Comparison of ENCODE assay signal across 27 mouse cellular contexts in genomic region chr19:18743946-18744345, GRCm38 (mm10). TPM values are rescaled to one million over a fixed set of nuclear protein-coding genes. Genes with fewer than 3 reads are reported as not detected.
DNase-seq lines count a peak whose midpoint lies in the region; ATAC-seq and TF ChIP-seq lines count a peak whose summit lies in the region.
"Had no signal": no experiment of that assay in that cellular context is flagged by ENCODE, and none has a peak within 500 bp of the region (broad histone marks: within the 10 kb centered on the region; RNA-seq: fewer than 3 reads in every experiment).

No protein-coding gene starts in this region.

- H3K9ac ChIP-seq in lung, postnatal 0 days (replicated peaks; ENCODE audit: low read depth) = no peak overlapping the region
- H3K9ac ChIP-seq in forebrain, embryonic 14.5 days (ENCODE audit: low read length) = no peak overlapping the region
- H3K9ac ChIP-seq in forebrain, embryonic 16.5 days (replicated peaks; ENCODE audit: low read depth, low read length) = no peak overlapping the region
- H3K9ac ChIP-seq: forebrain, embryonic 15.5 days; heart, embryonic 15.5 days; intestine, embryonic 15.5 days; limb, embryonic 12.5 days; midbrain, embryonic 15.5 days; stomach, embryonic 15.5 days had no signal

- H3K4me1 ChIP-seq in lung, postnatal 0 days (ENCODE audit: insufficient read depth, low read depth, low read length) = no peaks in the 10 kb centered on the region
- no peaks in the 10 kb centered on the region for H3K4me1 ChIP-seq in forebrain, embryonic 14.5 days (ENCODE audit: control insufficient read depth, insufficient read depth, low read length)
- no peaks in the 10 kb centered on the region for H3K4me1 ChIP-seq in forebrain, embryonic 16.5 days (replicated peaks; ENCODE audit: control insufficient read depth, insufficient read depth, low read length)
- H3K4me1 ChIP-seq: forebrain, embryonic 15.5 days; heart, embryonic 15.5 days; intestine, embryonic 15.5 days; limb, embryonic 12.5 days; midbrain, embryonic 10.5 days; midbrain, embryonic 15.5 days; stomach, embryonic 15.5 days had no signal

- no peak overlapping the region for H3K27ac ChIP-seq in lung, postnatal 0 days (ENCODE audit: low read length)
- no peak overlapping the region for H3K27ac ChIP-seq in forebrain, embryonic 14.5 days (ENCODE audit: low read depth, low read length)
- no peak overlapping the region for H3K27ac ChIP-seq in forebrain, embryonic 16.5 days (ENCODE audit: low read length)
- H3K27ac ChIP-seq: forebrain, embryonic 15.5 days; gastrocnemius, adult 2 months; heart, embryonic 15.5 days; hindbrain, postnatal 0 days; intestine, embryonic 15.5 days; limb, embryonic 12.5 days; midbrain, embryonic 10.5 days; midbrain, embryonic 15.5 days; stomach, embryonic 15.5 days had no signal

- peak; percentile 55 for ATAC-seq in lung, postnatal 0 days
- ATAC-seq in forebrain, embryonic 14.5 days = no peak
- ATAC-seq in forebrain, embryonic 16.5 days = no peak
- ATAC-seq: forebrain, embryonic 15.5 days; hindbrain, postnatal 0 days; intestine, embryonic 15.5 days; midbrain, embryonic 15.5 days had no signal

- H3K36me3 ChIP-seq in lung, postnatal 0 days (ENCODE audit: insufficient read depth, low read length) = no peaks in the 10 kb centered on the region
- no peaks in the 10 kb centered on the region for H3K36me3 ChIP-seq in forebrain, embryonic 14.5 days (ENCODE audit: control insufficient read depth, insufficient read depth, low read length)
- H3K36me3 ChIP-seq in forebrain, embryonic 16.5 days (ENCODE audit: control insufficient read depth, insufficient read depth) = no peaks in the 10 kb centered on the region
- H3K36me3 ChIP-seq: forebrain, embryonic 15.5 days; heart, embryonic 15.5 days; intestine, embryonic 15.5 days; limb, embryonic 12.5 days; midbrain, embryonic 10.5 days; midbrain, embryonic 15.5 days; stomach, embryonic 15.5 days had no signal

- TF ChIP-seq EP300 in lung, postnatal 0 days (IDR thresholded peaks at IDR 0.05) = no peak

- TF ChIP-seq CTCF in lung, postnatal 0 days (IDR thresholded peaks at IDR 0.05) = no peak

- 45% methylated on average over 5 of the region's 5 CpGs for WGBS in lung, postnatal 0 days
- WGBS in forebrain, embryonic 14.5 days = 88% methylated on average over 5 of the region's 5 CpGs
- WGBS in forebrain, embryonic 16.5 days = 86% methylated on average over 5 of the region's 5 CpGs

- no peaks in the 10 kb centered on the region for H3K27me3 ChIP-seq in lung, postnatal 0 days (replicated peaks; ENCODE audit: insufficient read depth, low read length)
- no peaks in the 10 kb centered on the region for H3K27me3 ChIP-seq in forebrain, embryonic 14.5 days (replicated peaks; ENCODE audit: control insufficient read depth, insufficient read depth, low read length)
- no peaks in the 10 kb centered on the region for H3K27me3 ChIP-seq in forebrain, embryonic 16.5 days (replicated peaks; ENCODE audit: control insufficient read depth, insufficient read depth, low read length)
- H3K27me3 ChIP-seq: CH12.LX; forebrain, embryonic 15.5 days; heart, embryonic 15.5 days; intestine, embryonic 15.5 days; limb, embryonic 12.5 days; midbrain, embryonic 15.5 days; stomach, embryonic 15.5 days had no signal

- no peaks in the 10 kb centered on the region for H3K9me3 ChIP-seq in lung, postnatal 0 days (ENCODE audit: low read length)
- no peaks in the 10 kb centered on the region for H3K9me3 ChIP-seq in forebrain, embryonic 14.5 days (replicated peaks; ENCODE audit: control insufficient read depth, low read length)
- no peaks in the 10 kb centered on the region for H3K9me3 ChIP-seq in forebrain, embryonic 16.5 days (ENCODE audit: control insufficient read depth, low read length)
- H3K9me3 ChIP-seq: forebrain, embryonic 15.5 days; heart, embryonic 15.5 days; intestine, embryonic 15.5 days; limb, embryonic 12.5 days; midbrain, embryonic 10.5 days; midbrain, embryonic 15.5 days; stomach, embryonic 15.5 days had no signal

- H3K4me2 ChIP-seq in lung, postnatal 0 days (replicated peaks; ENCODE audit: low read depth, low read length) = no peak overlapping the region
- no peak overlapping the region for H3K4me2 ChIP-seq in forebrain, embryonic 14.5 days (ENCODE audit: low read length)
- H3K4me2 ChIP-seq in forebrain, embryonic 16.5 days (ENCODE audit: low read length) = no peak overlapping the region
- H3K4me2 ChIP-seq: forebrain, embryonic 15.5 days; heart, embryonic 15.5 days; intestine, embryonic 15.5 days; limb, embryonic 12.5 days; liver, embryonic 11.5 days; midbrain, embryonic 15.5 days; stomach, embryonic 15.5 days had no signal

- H3K4me3 ChIP-seq in lung, postnatal 0 days (ENCODE audit: low read depth, low read length) = no peak overlapping the region
- H3K4me3 ChIP-seq in forebrain, embryonic 14.5 days (ENCODE audit: low read depth, low read length) = no peak overlapping the region
- no peak overlapping the region for H3K4me3 ChIP-seq in forebrain, embryonic 16.5 days (replicated peaks; ENCODE audit: low read length)
- H3K4me3 ChIP-seq: forebrain, embryonic 15.5 days; gastrocnemius, adult 2 months; heart, embryonic 15.5 days; intestine, embryonic 15.5 days; limb, embryonic 12.5 days; midbrain, embryonic 10.5 days; midbrain, embryonic 15.5 days; stomach, embryonic 15.5 days had no signal

- peak; percentile 16 for DNase-seq in layer of hippocampus, adult 9-11 months
- no peak for DNase-seq in layer of hippocampus, adult 11-12 months (ENCODE audit: low spot score)
- peak; percentile 62 for DNase-seq in NIH3T3 (ENCODE audit: low read depth)
- peak; percentile 45 for DNase-seq in lung, postnatal 0 days (ENCODE audit: low spot score)
- peak; percentile 26 to 50 for DNase-seq in lung, postnatal 4 days
- DNase-seq in heart, adult 11 months = no peak
- DNase-seq in forebrain, embryonic 14.5 days (ENCODE audit: low spot score) = no peak
- DNase-seq: B cell, adult 2 months; cerebellum, adult 11 months; cerebellum, adult 9-10 months; cerebellum, postnatal 36 days; gastrocnemius, adult 2 months; gastrocnemius, postnatal 36 days; kidney, adult 2 months; kidney, postnatal 4 days; right cerebral cortex, postnatal 14 days had no signal

RNA-seq across cellular contexts. Expression of gene Trpm6, which starts 5.8 kb away (rescaled TPM):
- polyA plus RNA-seq in lung, postnatal 0 days (2015; fragmentation: Nextera tagmentation; extraction: Ambion mirVana) = 4.5 and 5.7 TPM in 2 replicates
- 0.22 and 0.36 TPM in 2 replicates for polyA plus RNA-seq in forebrain, embryonic 14.5 days (2014; fragmentation: Nextera tagmentation; extraction: Ambion mirVana)
- 0.31 and 0.33 TPM in 2 replicates for polyA plus RNA-seq in forebrain, embryonic 16.5 days (2015; fragmentation: Nextera tagmentation; extraction: Ambion mirVana)

RNA-seq across cellular contexts. Expression of gene D030056L22Rik, which starts 31.0 kb away (rescaled TPM):
- polyA plus RNA-seq in lung, postnatal 0 days (2015; fragmentation: Nextera tagmentation; extraction: Ambion mirVana) = 18.5 and 19.8 TPM in 2 replicates
- 84.1 and 86.4 TPM in 2 replicates for polyA plus RNA-seq in forebrain, embryonic 14.5 days (2014; fragmentation: Nextera tagmentation; extraction: Ambion mirVana)
- polyA plus RNA-seq in forebrain, embryonic 16.5 days (2015; fragmentation: Nextera tagmentation; extraction: Ambion mirVana) = 58.8 and 71.4 TPM in 2 replicates

Comparison
In these comparisons a context has a peak if more than half of its experiments do, and no peak if none do; other contexts are left out.
1. DNase-seq: peak in layer of hippocampus, adult 9-11 months (single experiment), NIH3T3 (single experiment), lung, postnatal 0 days (single experiment) and lung, postnatal 4 days (2 of 2); none in layer of hippocampus, adult 11-12 months (single experiment), heart, adult 11 months (single experiment) and forebrain, embryonic 14.5 days (single experiment).